Mouse (Mus musculus): ENCODE results near the gene Cdk5. TPM values are rescaled to one million over a fixed set of nuclear protein-coding genes. Genes with fewer than 3 reads are reported as not detected.

The Cdk5 gene
- total and polyA plus RNA-seq, 2 experiments from 2014 or later, result 104 to 168 TPM

DNA sequence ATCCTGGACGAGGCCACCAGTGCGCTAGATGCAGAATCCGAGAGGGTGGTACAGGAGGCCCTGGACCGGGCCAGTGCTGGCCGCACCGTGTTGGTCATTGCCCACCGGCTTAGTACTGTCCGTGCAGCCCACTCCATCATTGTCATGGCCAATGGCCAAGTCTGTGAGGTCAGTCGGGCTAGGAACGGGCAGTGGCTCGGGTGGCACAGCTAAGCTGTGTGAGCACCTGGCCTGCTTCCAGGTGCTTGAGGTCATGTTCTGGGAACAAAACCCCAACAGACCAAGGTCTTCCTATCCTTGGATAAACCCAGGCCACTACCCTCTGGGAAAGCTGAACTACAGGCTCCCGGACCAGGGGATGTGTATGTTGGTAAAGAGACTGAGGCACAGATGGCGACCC is 14.7 kb downstream of the Cdk5 start:
- no peak overlapping the region for H3K27ac ChIP-seq (ENCODE audit: low read depth, low read length)
- ATAC-seq (ENCODE audit: low FRiP score) (no peak), DNase-seq (ENCODE audit: low spot score) (no peak)
- no peaks in the 10 kb centered on the region for H3K4me1 ChIP-seq (ENCODE audit: insufficient read depth, low read length)
- H3K9me3 ChIP-seq (ENCODE audit: low read length), result no peaks in the 10 kb centered on the region
- H3K9ac ChIP-seq (replicated peaks; ENCODE audit: low read length, poor library complexity, severe bottlenecking), result no peak overlapping the region
- WGBS, result 92% methylated on average over 13 of the region's 13 CpGs
- peaks cover 9% of the 10 kb centered on the region; the same call in 1 of the 2 replicates for H3K36me3 ChIP-seq (ENCODE audit: insufficient read depth, low read length)
- H3K4me2 ChIP-seq (ENCODE audit: low read depth, low read length, poor library complexity, severe bottlenecking), result no peak overlapping the region
- H3K4me3 ChIP-seq (ENCODE audit: low read depth, low read length), result no peak overlapping the region
- no peak for TF ChIP-seq CTCF (IDR thresholded peaks at IDR 0.05)
- H3K27me3 ChIP-seq (ENCODE audit: insufficient read depth, low read length), result no peaks in the 10 kb centered on the region

DNA sequence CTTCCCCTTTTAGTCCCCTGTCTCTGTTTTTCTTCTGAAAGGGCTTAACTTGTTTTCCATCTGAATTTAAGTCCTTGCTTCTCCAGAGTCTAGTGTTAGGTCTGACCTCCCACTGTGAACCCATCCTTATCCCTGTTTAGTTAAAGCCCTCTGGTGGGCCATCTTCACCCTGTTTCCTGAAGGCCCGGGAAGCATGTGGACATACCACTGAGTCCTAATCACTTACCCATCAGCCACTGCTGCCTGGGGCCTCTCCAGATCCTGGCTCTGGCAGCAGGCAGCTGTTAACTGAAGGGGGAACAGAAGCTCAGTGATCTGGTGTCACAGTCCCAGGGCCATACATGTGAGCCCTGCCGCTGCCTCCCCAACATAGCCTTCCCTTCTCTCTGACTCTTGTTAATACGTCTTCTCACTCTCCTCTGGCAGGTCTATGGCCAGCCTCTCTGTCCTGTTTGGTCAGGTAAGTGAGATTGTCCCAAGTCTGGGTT is 17.9 kb downstream of the Cdk5 start:
- H3K36me3 ChIP-seq (ENCODE audit: insufficient read depth, low read length), result peaks cover 24% of the 10 kb centered on the region
- no peak for TF ChIP-seq CTCF (IDR thresholded peaks at IDR 0.05)
- no peak overlapping the region for H3K4me3 ChIP-seq (ENCODE audit: low read depth, low read length)
- H3K27me3 ChIP-seq (ENCODE audit: insufficient read depth, low read length), result no peaks in the 10 kb centered on the region
- no peaks in the 10 kb centered on the region for H3K9me3 ChIP-seq (ENCODE audit: low read length)
- 70% methylated on average over 3 of the region's 3 CpGs for WGBS
- ATAC-seq (ENCODE audit: low FRiP score) (no peak), DNase-seq (ENCODE audit: low spot score) (no peak)
- no peaks in the 10 kb centered on the region for H3K4me1 ChIP-seq (ENCODE audit: insufficient read depth, low read length)
- no peak overlapping the region for H3K4me2 ChIP-seq (ENCODE audit: low read depth, low read length, poor library complexity, severe bottlenecking)
- no peak overlapping the region for H3K9ac ChIP-seq (replicated peaks; ENCODE audit: low read length, poor library complexity, severe bottlenecking)
- no peak overlapping the region for H3K27ac ChIP-seq (ENCODE audit: low read depth, low read length)

DNA sequence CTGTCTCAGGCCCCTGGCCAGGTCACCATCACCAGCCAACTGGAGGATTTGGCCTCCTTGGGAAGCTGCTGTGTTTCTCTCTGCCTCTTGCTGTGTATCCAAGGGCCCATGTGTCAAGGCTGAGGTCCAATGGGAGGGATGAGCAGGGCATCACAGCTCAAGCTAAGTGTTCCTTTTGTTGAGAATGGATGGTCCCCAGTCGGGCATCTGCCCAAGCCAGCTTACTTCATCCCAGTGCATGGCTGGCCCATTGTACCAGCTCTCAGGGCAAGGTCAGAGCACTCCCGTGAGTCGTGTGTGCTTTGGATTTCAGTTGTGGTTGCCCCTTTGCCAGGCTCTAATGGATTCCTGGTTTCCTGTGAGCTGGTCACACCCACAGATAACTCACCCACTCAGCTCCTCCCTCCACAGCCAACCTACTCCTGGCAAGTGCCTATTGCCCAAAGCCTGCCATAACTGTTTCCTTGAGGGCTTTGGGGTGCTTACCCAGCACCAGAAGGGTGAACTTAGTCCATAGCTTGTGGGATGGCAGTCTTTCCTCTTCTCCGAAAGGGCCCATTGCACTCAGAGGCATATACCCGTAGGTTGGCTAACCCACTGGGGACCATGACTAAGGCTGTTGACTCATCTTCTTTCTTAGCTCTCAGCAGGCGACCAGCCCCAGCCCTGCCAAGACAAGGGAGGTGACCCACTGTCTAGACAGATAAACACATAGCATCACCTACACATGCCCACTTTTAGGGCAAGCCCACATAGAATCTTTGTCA is 18.6 kb downstream of the Cdk5 start:
- no peak for DNase-seq (ENCODE audit: low spot score)
- Histone ChIP-seq H3K27ac (ENCODE audit: low read depth, low read length) (no peak overlapping the region), H3K9ac (replicated peaks; ENCODE audit: low read length, poor library complexity, severe bottlenecking) (no peak overlapping the region), H3K4me3 (ENCODE audit: low read depth, low read length) (no peak overlapping the region), H3K4me2 (ENCODE audit: low read depth, low read length, poor library complexity, severe bottlenecking) (no peak overlapping the region), H3K4me1 (ENCODE audit: insufficient read depth, low read length) (no peaks in the 10 kb centered on the region), H3K9me3 (ENCODE audit: low read length) (no peaks in the 10 kb centered on the region), H3K27me3 (ENCODE audit: insufficient read depth, low read length) (no peaks in the 10 kb centered on the region), H3K36me3 (ENCODE audit: insufficient read depth, low read length) (peaks cover 28% of the 10 kb centered on the region)
- ATAC-seq (ENCODE audit: low FRiP score), result no peak
- WGBS, result 80% methylated on average over 6 of the region's 6 CpGs
- TF ChIP-seq CTCF (IDR thresholded peaks at IDR 0.05), result no peak

DNA sequence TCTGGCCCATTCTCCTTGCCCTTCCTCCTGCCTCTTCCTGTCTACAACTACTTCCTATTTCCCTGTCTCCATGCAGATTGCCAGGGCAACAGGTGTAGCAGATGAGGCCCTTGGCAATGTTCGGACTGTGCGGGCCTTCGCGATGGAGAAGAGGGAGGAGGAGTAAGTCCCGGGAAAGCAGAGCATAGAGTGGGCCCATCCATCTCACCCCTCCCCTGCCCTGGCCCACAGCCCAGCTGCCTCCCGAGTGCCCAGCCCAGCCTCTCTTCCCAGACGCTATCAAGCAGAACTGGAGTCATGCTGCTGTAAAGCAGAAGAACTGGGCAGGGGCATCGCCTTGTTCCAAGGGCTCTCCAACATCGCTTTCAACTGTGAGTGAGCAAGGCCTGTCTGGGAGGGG is 21.4 kb downstream of the Cdk5 start:
- no peaks in the 10 kb centered on the region for H3K27me3 ChIP-seq (ENCODE audit: insufficient read depth, low read length)
- TF ChIP-seq CTCF (IDR thresholded peaks at IDR 0.05), result no peak
- no peak overlapping the region for H3K4me2 ChIP-seq (ENCODE audit: low read depth, low read length, poor library complexity, severe bottlenecking)
- no peaks in the 10 kb centered on the region for H3K4me1 ChIP-seq (ENCODE audit: insufficient read depth, low read length)
- WGBS, result 74% methylated on average over 9 of the region's 9 CpGs
- H3K27ac ChIP-seq (ENCODE audit: low read depth, low read length), result no peak overlapping the region
- no peak overlapping the region for H3K9ac ChIP-seq (replicated peaks; ENCODE audit: low read length, poor library complexity, severe bottlenecking)
- DNase-seq (ENCODE audit: low spot score) (peak; percentile 59), ATAC-seq (ENCODE audit: low FRiP score) (peak; percentile 8; the same call in 1 of the 2 replicates)
- H3K36me3 ChIP-seq (ENCODE audit: insufficient read depth, low read length), result peaks cover 29% of the 10 kb centered on the region
- H3K9me3 ChIP-seq (ENCODE audit: low read length), result no peaks in the 10 kb centered on the region
- no peak overlapping the region for H3K4me3 ChIP-seq (ENCODE audit: low read depth, low read length)

DNA sequence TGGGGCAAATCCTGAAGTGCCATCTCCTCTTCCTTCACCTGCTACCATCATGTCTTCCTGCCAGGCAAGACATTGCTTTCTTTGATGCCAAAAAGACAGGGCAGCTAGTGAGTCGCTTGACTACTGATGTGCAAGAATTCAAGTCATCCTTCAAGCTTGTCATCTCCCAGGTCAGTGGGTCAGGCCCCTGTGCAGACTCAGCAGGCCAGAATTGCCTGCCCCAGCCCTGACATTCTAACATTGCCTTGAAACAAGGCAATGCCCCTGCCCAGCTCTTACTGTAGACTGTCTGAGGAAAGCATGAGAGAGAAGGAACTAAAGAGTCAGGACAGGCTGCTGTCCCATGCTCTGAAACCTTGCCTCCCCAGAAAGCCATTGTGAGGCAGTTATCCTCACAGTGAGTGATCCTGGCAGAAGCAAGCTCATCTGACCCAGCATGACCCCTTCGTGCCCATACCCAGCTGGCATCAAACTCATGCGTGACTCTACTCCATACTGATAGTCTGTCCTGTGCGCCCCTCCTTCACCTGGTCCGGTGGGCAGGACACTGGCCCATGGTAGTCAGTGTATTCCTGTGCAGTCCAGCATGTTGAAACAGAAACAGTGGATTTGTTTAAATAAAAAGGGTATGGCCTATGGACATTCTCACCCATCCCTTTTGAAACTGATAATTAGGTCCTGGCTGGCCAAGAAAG is 22.3 kb downstream of the Cdk5 start:
- Histone ChIP-seq H3K4me2 (ENCODE audit: low read depth, low read length, poor library complexity, severe bottlenecking) (no peak overlapping the region), H3K4me3 (ENCODE audit: low read depth, low read length) (no peak overlapping the region), H3K9me3 (ENCODE audit: low read length) (no peaks in the 10 kb centered on the region), H3K27ac (ENCODE audit: low read depth, low read length) (no peak overlapping the region), H3K4me1 (ENCODE audit: insufficient read depth, low read length) (no peaks in the 10 kb centered on the region), H3K36me3 (ENCODE audit: insufficient read depth, low read length) (peaks cover 29% of the 10 kb centered on the region), H3K27me3 (ENCODE audit: insufficient read depth, low read length) (no peaks in the 10 kb centered on the region), H3K9ac (replicated peaks; ENCODE audit: low read length, poor library complexity, severe bottlenecking) (no peak overlapping the region)
- 95% methylated on average over 5 of the region's 5 CpGs for WGBS
- DNase-seq (ENCODE audit: low spot score), result no peak
- peak; percentile 28; the same call in 1 of the 2 replicates for ATAC-seq (ENCODE audit: low FRiP score)
- TF ChIP-seq CTCF (IDR thresholded peaks at IDR 0.05), result no peak

DNA sequence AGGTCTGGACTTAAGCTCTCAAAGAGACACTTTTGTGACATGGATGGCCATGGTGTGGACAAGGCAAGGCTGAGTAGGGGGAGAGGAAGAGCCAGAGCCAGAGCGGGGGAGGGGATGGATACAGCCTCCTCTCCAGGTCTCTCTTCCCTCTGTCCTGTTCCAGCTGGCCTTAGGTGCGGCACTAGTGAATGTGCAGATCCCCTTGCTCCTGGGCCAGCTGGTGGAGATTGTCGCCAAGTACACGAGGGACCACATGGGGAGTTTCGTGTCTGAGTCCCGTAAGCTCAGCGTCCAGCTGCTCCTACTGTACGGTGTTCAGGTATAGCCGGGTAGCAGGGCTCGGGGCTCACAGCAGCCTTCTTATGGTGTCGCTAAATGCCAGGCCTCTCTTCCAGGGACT is 23.0 kb downstream of the Cdk5 start:
- DNase-seq (ENCODE audit: low spot score), result no peak
- no peak overlapping the region for H3K4me3 ChIP-seq (ENCODE audit: low read depth, low read length)
- no peak for TF ChIP-seq CTCF (IDR thresholded peaks at IDR 0.05)
- H3K9me3 ChIP-seq (ENCODE audit: low read length), result no peaks in the 10 kb centered on the region
- H3K36me3 ChIP-seq (ENCODE audit: insufficient read depth, low read length), result peaks cover 29% of the 10 kb centered on the region
- no peaks in the 10 kb centered on the region for H3K4me1 ChIP-seq (ENCODE audit: insufficient read depth, low read length)
- H3K27ac ChIP-seq (ENCODE audit: low read depth, low read length), result no peak overlapping the region
- no peaks in the 10 kb centered on the region for H3K27me3 ChIP-seq (ENCODE audit: insufficient read depth, low read length)
- no peak overlapping the region for H3K9ac ChIP-seq (replicated peaks; ENCODE audit: low read length, poor library complexity, severe bottlenecking)
- ATAC-seq (ENCODE audit: low FRiP score), result no peak
- no peak overlapping the region for H3K4me2 ChIP-seq (ENCODE audit: low read depth, low read length, poor library complexity, severe bottlenecking)
- WGBS, result 92% methylated on average over 11 of the region's 11 CpGs

All from midbrain, postnatal 0 days (tissue).